Mouse (Mus musculus): Measurements from ENCODE around the gene Ces1e.

The Ces1e gene

GRCm38 (mm10) chr8:93174554-93174953 is 54.9 kb downstream of the Ces1e start:
- no peak for DNase-seq

GRCm38 (mm10) chr8:93171846-93172590 is 57.4 kb downstream of the Ces1e start:
- no peak for DNase-seq

- no peak for DNase-seq
Observed at GRCm38 (mm10) chr8:93163363-93163762, 66.1 kb downstream of the Ces1e start.

- no peak for DNase-seq
Observed at GRCm38 (mm10) chr8:93151401-93151800, 78.0 kb downstream of the Ces1e start.

Data from cerebellum, adult 11-12 months (tissue).